Comparison of ENCODE assay signal across 8 mouse cellular contexts in the genomic region with DNA sequence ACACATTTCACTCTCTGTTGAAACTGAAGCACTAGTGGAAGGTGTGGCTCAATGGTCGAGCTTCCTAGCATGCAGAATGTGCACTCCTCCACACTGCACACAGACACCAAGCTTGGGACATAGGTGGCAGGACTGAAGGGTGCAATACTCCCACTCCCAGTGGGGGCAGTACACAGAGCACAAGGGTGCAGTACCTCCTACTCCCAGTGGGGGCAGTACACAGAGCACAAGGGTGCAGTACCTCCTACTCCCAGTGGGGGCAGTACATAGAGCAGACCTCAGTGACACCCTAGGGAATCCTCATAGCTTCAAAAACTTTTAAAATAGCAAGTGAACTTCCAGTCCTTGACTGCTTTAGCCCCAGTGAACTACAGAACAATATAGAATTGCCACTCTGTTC. TPM values are rescaled to one million over a fixed set of nuclear protein-coding genes. Genes with fewer than 3 reads are reported as not detected.
DNase-seq lines count a peak whose midpoint lies in the region; ATAC-seq and TF ChIP-seq lines count a peak whose summit lies in the region.

No protein-coding gene starts in this region.

- WGBS in neural tube, embryonic 11.5 days, result 100% methylated on average over 1 of the region's 1 CpGs
- WGBS in neural tube, embryonic 15.5 days, result 93% methylated on average over 1 of the region's 1 CpGs

- H3K4me1 ChIP-seq in neural tube, embryonic 11.5 days (ENCODE audit: control insufficient read depth, insufficient read depth, low read length), result no peaks in the 10 kb centered on the region
- no peaks in the 10 kb centered on the region for H3K4me1 ChIP-seq in neural tube, embryonic 15.5 days
- no peaks in the 10 kb centered on the region for H3K4me1 ChIP-seq in testis, adult 2 months (ENCODE audit: control insufficient read depth, insufficient read depth, low read length)

- peak; percentile 21; the same call in 1 of the 2 replicates for TF ChIP-seq POLR2A in testis, adult 2 months (IDR thresholded peaks at IDR 0.05; ENCODE audit: control insufficient read depth, low read depth, low read length)

- H3K36me3 ChIP-seq in neural tube, embryonic 11.5 days (ENCODE audit: control insufficient read depth, insufficient read depth, low read length), result no peaks in the 10 kb centered on the region; the same call in 1 of the 2 replicates
- peaks cover 46% of the 10 kb centered on the region for H3K36me3 ChIP-seq in neural tube, embryonic 15.5 days
- no peaks in the 10 kb centered on the region; the same call in none of the 2 replicates for H3K36me3 ChIP-seq in testis, adult 2 months (ENCODE audit: control insufficient read depth, insufficient read depth, low read length)

- H3K9me3 ChIP-seq in neural tube, embryonic 11.5 days (ENCODE audit: control insufficient read depth, low read length), result no peaks in the 10 kb centered on the region
- no peaks in the 10 kb centered on the region for H3K9me3 ChIP-seq in neural tube, embryonic 15.5 days (replicated peaks)

- no peak overlapping the region for H3K27ac ChIP-seq in neural tube, embryonic 11.5 days (ENCODE audit: low read depth, low read length)
- no peak overlapping the region for H3K27ac ChIP-seq in neural tube, embryonic 15.5 days (replicated peaks)
- H3K27ac ChIP-seq in testis, adult 2 months (ENCODE audit: control insufficient read depth, insufficient read depth, low read depth, low read length), result no peak overlapping the region

- no peak for ATAC-seq in neural tube, embryonic 11.5 days (ENCODE audit: insufficient read depth, low FRiP score, low TSS enrichment)
- ATAC-seq in neural tube, embryonic 15.5 days (ENCODE audit: low FRiP score), result no peak
- peak; percentile 98 for ATAC-seq in inflammation-experienced regulatory T-cells, adult 6 months
- peak; percentile 100 for ATAC-seq in megakaryocyte, adult 5-6 weeks (ENCODE audit: poor library complexity, severe bottlenecking)

- H3K9ac ChIP-seq in neural tube, embryonic 11.5 days (ENCODE audit: low read length), result no peak overlapping the region
- H3K9ac ChIP-seq in neural tube, embryonic 15.5 days (replicated peaks), result no peak overlapping the region

- no peaks in the 10 kb centered on the region for H3K27me3 ChIP-seq in neural tube, embryonic 11.5 days (ENCODE audit: control insufficient read depth, insufficient read depth, low read length)
- H3K27me3 ChIP-seq in neural tube, embryonic 15.5 days (replicated peaks), result no peaks in the 10 kb centered on the region
- H3K27me3 ChIP-seq in testis, adult 2 months (ENCODE audit: control insufficient read depth, insufficient read depth, low read length), result no peaks in the 10 kb centered on the region

- TF ChIP-seq CTCF in testis, adult 2 months (IDR thresholded peaks at IDR 0.05; ENCODE audit: control insufficient read depth, insufficient read depth, insufficient replicate concordance, low read depth, low read length), result peak; percentile 98; the same call in 1 of the 2 replicates

- H3K4me3 ChIP-seq in neural tube, embryonic 11.5 days (ENCODE audit: low read depth, low read length), result no peak overlapping the region
- no peak overlapping the region for H3K4me3 ChIP-seq in neural tube, embryonic 15.5 days (replicated peaks)
- no peak overlapping the region for H3K4me3 ChIP-seq in testis, adult 2 months (ENCODE audit: control insufficient read depth, low read depth, low read length)

- H3K4me2 ChIP-seq in neural tube, embryonic 11.5 days (ENCODE audit: low read depth), result no peak overlapping the region
- no peak overlapping the region for H3K4me2 ChIP-seq in neural tube, embryonic 15.5 days

- DNase-seq in adrenal gland, adult (ENCODE audit: inconsistent age in 2 of 2, low spot score in 1 of 2), result peak; percentile 32 to 76
- DNase-seq in adrenal gland, postnatal 25 days, result no peak
- DNase-seq in neural tube, embryonic 11.5 days (ENCODE audit: low spot score), result peak; percentile 16
- DNase-seq in cerebellum, postnatal 14 days, result peak; percentile 59 to 87

RNA-seq across cellular contexts. Expression of gene Coa5, which starts 10.5 kb away (rescaled TPM):
- total RNA-seq in adrenal gland, postnatal 25 days (2021), result 96.7 and 98.8 TPM in 2 replicates
- polyA plus RNA-seq in neural tube, embryonic 11.5 days (2014; fragmentation: Nextera tagmentation; extraction: Ambion mirVana), result 61.7 and 64.0 TPM in 2 replicates
- 59.6 and 62.3 TPM in 2 replicates for polyA plus RNA-seq in neural tube, embryonic 15.5 days (2015; fragmentation: Nextera tagmentation; extraction: Ambion mirVana)
- polyA plus RNA-seq in inflammation-experienced regulatory T-cells, adult 6 months (2017; shearing (Covaris generic)), result 10 to 100 TPM; 56.3 to 64.4 (median 64.3) TPM
- total RNA-seq in megakaryocyte, adult 5-6 weeks (2015), result 56.4 and 65.4 TPM in 2 replicates
- 50.8 and 54.5 TPM in 2 replicates for total RNA-seq in megakaryocyte, adult 5-6 weeks (2017)
- polyA plus RNA-seq in testis, adult 2 months (2012; rRNA removed), result 32.6 and 41.0 TPM in 2 replicates

RNA-seq across cellular contexts. Expression of gene Unc50, which starts 10.5 kb away (rescaled TPM):
- 63.0 and 72.8 TPM in 2 replicates for total RNA-seq in adrenal gland, postnatal 25 days (2021)
- 113 and 114 TPM in 2 replicates for polyA plus RNA-seq in neural tube, embryonic 11.5 days (2014; fragmentation: Nextera tagmentation; extraction: Ambion mirVana)
- polyA plus RNA-seq in neural tube, embryonic 15.5 days (2015; fragmentation: Nextera tagmentation; extraction: Ambion mirVana), result 118 and 123 TPM in 2 replicates
- 10 to 100 TPM; 55.5 to 58.0 (median 57.0) TPM for polyA plus RNA-seq in inflammation-experienced regulatory T-cells, adult 6 months (2017; shearing (Covaris generic))
- 84.0 and 91.7 TPM in 2 replicates for total RNA-seq in megakaryocyte, adult 5-6 weeks (2015)
- 40.2 and 48.4 TPM in 2 replicates for total RNA-seq in megakaryocyte, adult 5-6 weeks (2017)
- 46.9 and 67.5 TPM in 2 replicates for polyA plus RNA-seq in testis, adult 2 months (2012; rRNA removed)

Comparison
In these comparisons a context has a peak if more than half of its experiments do, and no peak if none do; other contexts are left out.
1. ATAC-seq: peak in inflammation-experienced regulatory T-cells, adult 6 months (single experiment) and megakaryocyte, adult 5-6 weeks (single experiment); none in neural tube, embryonic 11.5 days (single experiment) and neural tube, embryonic 15.5 days (single experiment).